Mouse (Mus musculus): ENCODE measurements around the gene Olfr1356. TPM values are rescaled to one million over a fixed set of nuclear protein-coding genes. Genes with fewer than 3 reads are reported as not detected.
"Not testable (repeated sequence)": the region's sequence is repeated elsewhere in the genome, so short reads cannot be mapped to it uniquely, and the experiment has no call there.

Olfr1356 gene
- polyA plus RNA-seq (2012; rRNA removed), result not detected in 2 replicates

DNA sequence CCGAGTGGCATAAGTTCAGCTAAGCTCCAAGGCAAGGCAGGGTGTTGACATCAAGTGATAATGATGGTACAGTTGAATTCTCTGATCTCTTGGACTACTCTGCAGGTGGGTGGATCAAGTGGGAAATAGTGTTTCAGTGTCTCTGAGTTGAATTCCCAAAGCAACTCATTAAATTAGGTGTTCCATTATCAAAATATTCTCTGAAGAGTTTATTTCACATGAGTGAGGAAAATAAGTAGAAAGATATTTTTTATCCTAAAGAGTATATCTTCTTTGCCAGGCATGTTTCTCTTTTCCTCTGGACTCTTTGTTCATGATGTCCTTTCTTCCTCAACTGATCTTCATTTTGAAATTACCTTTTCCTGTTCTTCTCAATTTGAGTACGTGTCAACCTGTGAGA lies at the start of gene Olfr1356:
Gene Olfr1356, minus strand, starts transcription at position 101 of the 400 bp plus-strand sequence.
- Histone ChIP-seq H3K4me3 (ENCODE audit: insufficient read depth, low read length) (no peak within 1 kb of the TSS), H3K4me1 (ENCODE audit: control insufficient read depth, insufficient read depth, low read length) (no peaks in the 10 kb centered on the region), H3K27ac (ENCODE audit: insufficient read depth, low read length) (no peak within 1 kb of the TSS)
- TF ChIP-seq POLR2A (IDR thresholded peaks at IDR 0.05; ENCODE audit: extremely low read depth, insufficient read depth, low read length) (no peak), CTCF (IDR thresholded peaks at IDR 0.05; ENCODE audit: extremely low read depth, insufficient read depth, low read length) (no peak)

DNA sequence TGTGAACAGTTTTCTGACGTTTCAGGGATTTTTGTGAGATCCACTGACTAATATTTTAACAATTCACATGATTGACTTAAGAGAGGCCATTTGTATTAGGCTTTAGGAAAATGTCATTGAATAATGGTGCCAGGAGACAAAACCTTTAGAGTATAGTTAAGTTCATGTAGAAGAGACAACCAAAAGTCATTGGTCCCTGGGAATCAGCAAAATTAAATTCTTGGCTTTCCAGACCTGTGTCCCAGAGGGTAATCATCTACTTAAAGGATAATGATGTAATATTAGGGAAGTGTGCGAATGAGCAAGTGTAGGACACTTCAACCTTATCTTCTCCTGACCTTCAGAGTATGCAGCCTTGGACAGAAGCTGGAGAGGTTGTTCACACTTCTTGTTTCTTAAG lies 23.3 kb upstream of the Olfr1356 start, which contains the start of gene Olfr1355:
Gene Olfr1355, plus strand, starts transcription at position 301 of the 400 bp plus-strand sequence.
- H3K4me3 ChIP-seq (ENCODE audit: insufficient read depth, low read length), result no peak within 1 kb of the TSS
- no peaks in the 10 kb centered on the region for H3K4me1 ChIP-seq (ENCODE audit: control insufficient read depth, insufficient read depth, low read length)
- TF ChIP-seq CTCF (IDR thresholded peaks at IDR 0.05; ENCODE audit: extremely low read depth, insufficient read depth, low read length) (no peak), POLR2A (IDR thresholded peaks at IDR 0.05; ENCODE audit: extremely low read depth, insufficient read depth, low read length) (no peak)
- no peak within 1 kb of the TSS for H3K27ac ChIP-seq (ENCODE audit: insufficient read depth, low read length)

DNA sequence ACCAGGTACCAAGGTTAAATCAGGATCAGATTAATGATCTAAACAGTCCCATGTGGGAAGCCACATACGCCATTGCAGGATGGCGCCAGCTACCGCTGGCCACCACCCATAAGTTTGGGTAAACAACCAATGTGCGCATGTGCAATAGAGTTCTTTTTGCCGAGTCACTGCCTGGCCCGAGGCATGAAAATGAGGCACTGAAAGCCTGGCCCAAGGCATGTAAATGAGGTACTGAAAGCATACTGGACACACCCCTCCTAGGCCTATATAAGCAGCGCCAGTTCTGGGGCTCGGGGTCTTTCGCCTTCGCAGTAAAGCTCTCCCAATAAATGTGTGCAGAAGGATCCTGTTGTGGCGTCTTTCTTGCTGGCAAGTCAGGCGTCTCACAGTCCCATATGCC lies 11.5 kb downstream of the Olfr1356 start:
- H3K27ac ChIP-seq (ENCODE audit: insufficient read depth, low read length); H3K4me3 ChIP-seq (ENCODE audit: insufficient read depth, low read length); H3K4me1 ChIP-seq (ENCODE audit: control insufficient read depth, insufficient read depth, low read length): not testable (repeated sequence)

DNA sequence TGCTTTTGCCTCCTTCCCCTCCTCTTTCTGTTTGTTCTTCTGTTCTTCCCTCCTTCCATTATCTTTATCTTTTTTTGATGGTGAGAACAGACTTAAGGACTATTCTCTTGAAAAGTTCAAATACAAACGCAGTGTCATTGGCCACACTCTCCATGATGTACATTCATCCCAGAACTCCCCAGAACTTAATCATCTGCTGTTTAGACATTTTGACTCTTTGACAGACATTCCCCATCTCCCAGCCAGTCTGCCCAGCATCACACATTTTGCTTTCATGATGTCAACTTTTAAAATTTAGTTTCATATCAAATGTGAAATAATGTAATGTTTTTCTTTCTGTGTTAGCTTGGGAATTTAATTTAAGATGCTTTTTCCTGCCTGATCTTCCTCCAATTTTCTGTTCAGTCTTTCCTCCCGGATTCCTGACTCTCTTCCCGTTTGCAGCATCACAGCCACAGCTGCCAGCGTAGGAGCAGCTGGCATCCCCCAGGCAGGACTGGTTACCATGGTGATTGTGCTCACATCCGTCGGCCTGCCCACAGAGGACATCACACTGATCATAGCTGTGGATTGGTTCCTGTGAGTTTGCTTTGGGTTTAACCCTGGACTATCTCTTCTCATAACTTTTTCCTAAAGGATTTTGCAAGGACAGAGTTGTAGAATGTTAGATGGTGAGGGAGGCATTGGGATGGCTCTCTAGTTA lies 39.5 kb downstream of the Olfr1356 start:
- H3K4me3 ChIP-seq (ENCODE audit: insufficient read depth, low read length), result no peak overlapping the region
- no peak for TF ChIP-seq POLR2A (IDR thresholded peaks at IDR 0.05; ENCODE audit: extremely low read depth, insufficient read depth, low read length)
- TF ChIP-seq CTCF (IDR thresholded peaks at IDR 0.05; ENCODE audit: extremely low read depth, insufficient read depth, low read length), result no peak
- no peaks in the 10 kb centered on the region for H3K4me1 ChIP-seq (ENCODE audit: control insufficient read depth, insufficient read depth, low read length)
- H3K27ac ChIP-seq (ENCODE audit: insufficient read depth, low read length), result 0 out of 2 replicates have a peak overlapping the region, but pooled peaks have one; percentile 38

DNA sequence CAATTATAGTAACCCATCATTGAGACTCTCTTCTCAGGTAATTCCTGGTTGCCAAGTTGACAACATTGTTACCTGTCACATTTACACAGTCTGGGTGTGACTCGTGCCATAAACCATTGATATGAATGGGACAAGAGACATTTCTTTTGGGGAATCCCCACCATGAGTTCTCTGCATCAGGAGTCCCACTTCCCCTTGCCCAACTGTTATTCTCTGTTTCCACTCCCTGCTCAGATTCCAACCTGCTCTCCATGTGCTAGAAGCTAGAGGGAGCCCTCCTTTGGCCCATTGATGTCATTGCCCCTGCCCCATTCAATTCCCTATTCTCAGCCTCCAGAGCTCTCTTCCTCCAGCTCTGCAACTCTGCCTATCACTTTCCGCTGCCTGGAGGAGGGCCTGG lies 50.5 kb downstream of the Olfr1356 start:
- Histone ChIP-seq H3K4me3 (ENCODE audit: insufficient read depth, low read length) (no peak overlapping the region), H3K4me1 (ENCODE audit: control insufficient read depth, insufficient read depth, low read length) (no peaks in the 10 kb centered on the region), H3K27ac (ENCODE audit: insufficient read depth, low read length) (no peak overlapping the region)
- TF ChIP-seq CTCF (IDR thresholded peaks at IDR 0.05; ENCODE audit: extremely low read depth, insufficient read depth, low read length) (no peak), POLR2A (IDR thresholded peaks at IDR 0.05; ENCODE audit: extremely low read depth, insufficient read depth, low read length) (no peak)

Other genes with a start within 250 kb of the Olfr1356 start
- not detected in 2 replicates for gene Olfr1357, start 234.1 kb downstream of the Olfr1356 start, polyA plus RNA-seq (2012; rRNA removed)
- not detected in 2 replicates for gene Casp14, start 133.9 kb downstream of the Olfr1356 start, polyA plus RNA-seq (2012; rRNA removed)
- 0.19 TPM in 2 replicates for gene Ccdc105, start 99.1 kb downstream of the Olfr1356 start, polyA plus RNA-seq (2012; rRNA removed)
- gene Slc1a6, start 71.7 kb downstream of the Olfr1356 start, polyA plus RNA-seq (2012; rRNA removed), result 8.8 and 10.0 TPM in 2 replicates
- not detected in 2 replicates for gene Olfr1355, start 23.4 kb upstream of the Olfr1356 start, polyA plus RNA-seq (2012; rRNA removed)
- not detected in 2 replicates for gene Olfr1354, start 61.0 kb upstream of the Olfr1356 start, polyA plus RNA-seq (2012; rRNA removed)
- not detected in 2 replicates for gene Olfr8, start 98.5 kb upstream of the Olfr1356 start, polyA plus RNA-seq (2012; rRNA removed)
- gene Olfr1353, start 111.1 kb upstream of the Olfr1356 start, polyA plus RNA-seq (2012; rRNA removed), result not detected in 2 replicates
- not detected in 2 replicates for gene Olfr1352, start 128.9 kb upstream of the Olfr1356 start, polyA plus RNA-seq (2012; rRNA removed)
- gene Olfr1351, start 160.3 kb upstream of the Olfr1356 start, polyA plus RNA-seq (2012; rRNA removed), result not detected in 2 replicates
- gene Olfr57, start 176.6 kb upstream of the Olfr1356 start, polyA plus RNA-seq (2012; rRNA removed), result not detected in 2 replicates
- 14.6 and 15.1 TPM in 2 replicates for gene 2610008E11Rik, start 245.4 kb upstream of the Olfr1356 start, polyA plus RNA-seq (2012; rRNA removed)

Measured in cortical plate, adult 2 months (tissue).